ENCODE assay signal across 27 mouse cellular contexts in the genomic region with DNA sequence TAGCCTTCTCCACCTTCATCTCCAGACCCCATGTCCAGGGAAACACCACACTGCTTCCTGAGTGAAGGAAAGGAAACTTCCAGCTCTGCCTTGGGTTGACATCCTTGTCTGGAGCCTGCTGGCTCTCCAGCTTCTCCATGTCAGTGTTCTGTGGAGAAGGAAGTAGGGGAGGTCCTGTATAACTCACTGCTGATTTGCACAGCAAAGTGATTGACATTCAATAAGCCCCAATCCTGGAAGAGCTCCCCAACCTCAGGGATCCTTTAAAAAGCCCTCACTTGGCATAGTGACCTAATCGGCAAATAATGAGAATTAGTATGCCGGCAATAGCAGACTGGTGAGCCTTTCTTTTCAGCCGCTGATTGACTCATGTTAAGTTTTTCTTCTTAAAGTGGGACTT.
A peak's percentile ranks its signal among the peaks of the same experiment; 100 is the strongest.
DNase-seq lines count a peak whose midpoint lies in the region; ATAC-seq and TF ChIP-seq lines count a peak whose summit lies in the region.
"Had no signal": no experiment of that assay in that cellular context is flagged by ENCODE, and none has a peak within 500 bp of the region (broad histone marks: within the 10 kb centered on the region; RNA-seq: fewer than 3 reads in every experiment).

No protein-coding gene starts in this region.

- no peaks in the 10 kb centered on the region for H3K4me1 ChIP-seq in heart, adult 2 months (ENCODE audit: control insufficient read depth, insufficient read depth, low read length)
- no peaks in the 10 kb centered on the region for H3K4me1 ChIP-seq in lung, embryonic 16.5 days (replicated peaks; ENCODE audit: control insufficient read depth, insufficient read depth, low read length)
- H3K4me1 ChIP-seq in forebrain, embryonic 13.5 days = peaks cover 18% of the 10 kb centered on the region
- H3K4me1 ChIP-seq: intestine, embryonic 15.5 days; liver, embryonic 12.5 days; neural tube, embryonic 12.5 days had no signal

- TF ChIP-seq POLR2A in heart, adult 2 months (IDR thresholded peaks at IDR 0.05; ENCODE audit: insufficient read depth, low read depth, low read length) = no peak

- H3K36me3 ChIP-seq in heart, adult 2 months (ENCODE audit: control insufficient read depth, insufficient read depth, low read length) = no peaks in the 10 kb centered on the region
- no peaks in the 10 kb centered on the region for H3K36me3 ChIP-seq in lung, embryonic 16.5 days (ENCODE audit: control insufficient read depth, insufficient read depth, low read length)
- H3K36me3 ChIP-seq in forebrain, embryonic 13.5 days (ENCODE audit: poor library complexity, severe bottlenecking) = no peaks in the 10 kb centered on the region
- H3K36me3 ChIP-seq: hindbrain, embryonic 10.5 days; intestine, embryonic 15.5 days; liver, embryonic 12.5 days; neural tube, embryonic 12.5 days had no signal

- no peaks in the 10 kb centered on the region for H3K27me3 ChIP-seq in heart, adult 2 months (ENCODE audit: control insufficient read depth, insufficient read depth, low read length)
- no peaks in the 10 kb centered on the region for H3K27me3 ChIP-seq in lung, embryonic 16.5 days (ENCODE audit: control insufficient read depth, insufficient read depth, low read depth, low read length)
- no peaks in the 10 kb centered on the region; the same call in 1 of the 2 replicates for H3K27me3 ChIP-seq in forebrain, embryonic 13.5 days
- H3K27me3 ChIP-seq: intestine, embryonic 15.5 days; liver, embryonic 12.5 days; neural tube, embryonic 12.5 days had no signal

- no peak overlapping the region for H3K9ac ChIP-seq in heart, adult 2 months (ENCODE audit: low read depth, low read length)
- H3K9ac ChIP-seq in lung, embryonic 16.5 days (ENCODE audit: low read length) = no peak overlapping the region
- H3K9ac ChIP-seq in forebrain, embryonic 13.5 days = no peak overlapping the region
- H3K9ac ChIP-seq: intestine, embryonic 15.5 days; liver, embryonic 12.5 days; liver, postnatal 0 days; neural tube, embryonic 12.5 days had no signal

- no peak for TF ChIP-seq EP300 in heart, adult 2 months (IDR thresholded peaks at IDR 0.05; ENCODE audit: insufficient read depth, low read depth, low read length)

- WGBS in heart, adult 2 months = 74% methylated on average over 3 of the region's 3 CpGs
- WGBS in lung, embryonic 16.5 days = 53% methylated on average over 3 of the region's 3 CpGs
- WGBS in forebrain, embryonic 13.5 days = 12% methylated on average over 3 of the region's 3 CpGs

- no peak overlapping the region for H3K27ac ChIP-seq in heart, adult 2 months
- H3K27ac ChIP-seq in lung, embryonic 16.5 days (ENCODE audit: low read length) = no peak overlapping the region
- H3K27ac ChIP-seq in forebrain, embryonic 13.5 days = no peak overlapping the region
- no peak overlapping the region for H3K27ac ChIP-seq in gastrocnemius, adult 2 months
- H3K27ac ChIP-seq: hindbrain, embryonic 10.5 days; intestine, embryonic 15.5 days; liver, embryonic 12.5 days; neural tube, embryonic 12.5 days had no signal

- TF ChIP-seq CTCF in heart, adult 2 months (IDR thresholded peaks at IDR 0.05) = no peak
- TF ChIP-seq CTCF in gastrocnemius, adult 2 months (IDR thresholded peaks at IDR 0.05) = no peak

- intact Hi-C loops in heart, adult 2 months (cut with DNase I) = no loop called here
- intact Hi-C loops in gastrocnemius, adult 2 months (cut with DNase I) = no loop called here

- H3K9me3 ChIP-seq in lung, embryonic 16.5 days (ENCODE audit: control insufficient read depth, low read length) = no peaks in the 10 kb centered on the region
- no peaks in the 10 kb centered on the region for H3K9me3 ChIP-seq in forebrain, embryonic 13.5 days (replicated peaks)
- H3K9me3 ChIP-seq: hindbrain, embryonic 10.5 days; intestine, embryonic 15.5 days; liver, embryonic 12.5 days; neural tube, embryonic 12.5 days had no signal

- no peak overlapping the region for H3K4me3 ChIP-seq in heart, adult 2 months
- H3K4me3 ChIP-seq in lung, embryonic 16.5 days (ENCODE audit: low read length) = no peak overlapping the region
- H3K4me3 ChIP-seq in forebrain, embryonic 13.5 days = no peak overlapping the region
- H3K4me3 ChIP-seq in gastrocnemius, adult 2 months = no peak overlapping the region
- H3K4me3 ChIP-seq: hindbrain, embryonic 10.5 days; intestine, embryonic 15.5 days; liver, embryonic 12.5 days; myocyte; neural tube, embryonic 12.5 days had no signal

- ATAC-seq in lung, embryonic 16.5 days (ENCODE audit: low read depth) = peak; percentile 56; the same call in 1 of the 2 replicates
- peak; percentile 67; the same call in 1 of the 2 replicates for ATAC-seq in forebrain, embryonic 13.5 days
- ATAC-seq: CD4-positive, CD25-positive, alpha-beta regulatory T cell, adult 4 months; hindbrain, embryonic 16.5 days; intestine, embryonic 15.5 days; liver, embryonic 12.5 days; liver, postnatal 0 days; midbrain, embryonic 16.5 days had no signal

- no peak overlapping the region for H3K4me2 ChIP-seq in lung, embryonic 16.5 days (ENCODE audit: low read depth, low read length)
- no peak overlapping the region; the same call in 1 of the 2 replicates for H3K4me2 ChIP-seq in forebrain, embryonic 13.5 days
- H3K4me2 ChIP-seq: intestine, embryonic 15.5 days; liver, embryonic 12.5 days; neural tube, embryonic 12.5 days had no signal

- DNase-seq in heart, adult 11 months = peak; percentile 53
- DNase-seq in heart, adult 2 months = no peak
- no peak for DNase-seq in lung, postnatal 36 days
- DNase-seq in Muller cell, postnatal 12 days (ENCODE audit: inconsistent ontology term) = peak; percentile 48
- DNase-seq in right cerebral cortex, postnatal 10 days (ENCODE audit: low spot score in 2 of 2) = no peak
- no peak for DNase-seq in gastrocnemius, adult 2 months
- DNase-seq: adrenal gland, postnatal 25 days; cerebellum, adult 2 months; cerebellum, postnatal 14 days; heart, postnatal 14 days; kidney, adult 8-10 months; kidney, postnatal 10 days; layer of hippocampus, adult 9-11 months; liver, postnatal 0 days; lung, postnatal 4 days; right cerebral cortex, postnatal 14 days; thymus, postnatal 4 days had no signal

- H3K79me2 ChIP-seq in heart, adult 2 months (replicated peaks; ENCODE audit: control insufficient read depth, insufficient read depth, low read length) = no peaks in the 10 kb centered on the region

Comparison
In these comparisons a context has a peak if more than half of its experiments do, and no peak if none do; other contexts are left out.
1. DNase-seq: peak in heart, adult 11 months (single experiment) and Muller cell, postnatal 12 days (single experiment); none in heart, adult 2 months (0 of 2), lung, postnatal 36 days (single experiment), right cerebral cortex, postnatal 10 days (0 of 2) and gastrocnemius, adult 2 months (single experiment).